Mouse (Mus musculus): Measurements from ENCODE around the gene Ssh2. TPM values are rescaled to one million over a fixed set of nuclear protein-coding genes. Genes with fewer than 3 reads are reported as not detected.
A peak's percentile ranks its signal among the peaks of the same experiment; 100 is the strongest.

The Ssh2 gene
- polyA plus RNA-seq, 1 experiment from 2014 or later: 14.3 TPM

- ATAC-seq (ENCODE audit: insufficient read depth, low FRiP score, low TSS enrichment) (peak; percentile 87), DNase-seq (ENCODE audit: low spot score) (peak; percentile 92)
- Histone ChIP-seq H3K4me2 (ENCODE audit: low read depth) (peak overlapping the region; percentile 66), H3K9me3 (ENCODE audit: control insufficient read depth, low read length) (no peaks in the 10 kb centered on the region), H3K4me3 (ENCODE audit: low read depth, low read length) (peak overlapping the region; percentile 53), H3K9ac (ENCODE audit: low read length) (peak overlapping the region; percentile 33), H3K27me3 (ENCODE audit: control insufficient read depth, insufficient read depth, low read length) (0 out of 2 replicates have a peak, but pooled peaks cover 9% of the 10 kb centered on the region), H3K36me3 (ENCODE audit: control insufficient read depth, insufficient read depth, low read length) (no peaks in the 10 kb centered on the region), H3K4me1 (ENCODE audit: control insufficient read depth, insufficient read depth, low read length) (no peaks in the 10 kb centered on the region), H3K27ac (ENCODE audit: low read depth, low read length) (no peak overlapping the region)
- WGBS: under 1% methylated on average over 52 of the region's 54 CpGs
Measured at GRCm38 (mm10) chr11:77348142-77348741, 132.2 kb downstream of the Ssh2 start.

GRCm38 (mm10) chr11:77348985-77349384 lies 132.9 kb downstream of the Ssh2 start:
- no peak for ATAC-seq (ENCODE audit: insufficient read depth, low FRiP score, low TSS enrichment)
- 27% methylated on average over 6 of the region's 6 CpGs for WGBS

DNA sequence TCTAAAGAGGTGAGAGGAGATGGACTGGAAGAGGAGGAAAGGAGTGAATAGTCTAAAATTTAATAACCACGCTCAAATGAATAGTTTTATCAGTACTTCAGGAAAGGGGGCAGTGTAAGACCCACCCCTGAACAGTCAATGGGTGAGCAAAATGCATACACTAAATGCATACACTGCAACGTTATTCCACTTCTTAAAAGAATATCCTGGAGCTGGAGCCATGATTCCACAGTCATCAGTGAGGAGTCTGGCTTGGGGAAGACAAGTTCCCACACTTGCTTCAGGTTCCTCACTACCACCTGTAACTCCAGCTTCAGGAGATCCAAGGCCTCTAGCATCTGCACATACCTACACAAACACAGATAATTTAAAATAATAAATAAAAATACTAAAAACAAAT lies 133.6 kb downstream of the Ssh2 start:
- WGBS: 94% methylated on average over 2 of the region's 2 CpGs
- Histone ChIP-seq H3K4me3 (ENCODE audit: low read depth, low read length) (no peak overlapping the region), H3K27ac (ENCODE audit: low read depth, low read length) (no peak overlapping the region), H3K4me1 (ENCODE audit: control insufficient read depth, insufficient read depth, low read length) (no peaks in the 10 kb centered on the region), H3K9ac (ENCODE audit: low read length) (no peak overlapping the region), H3K36me3 (ENCODE audit: control insufficient read depth, insufficient read depth, low read length) (no peaks in the 10 kb centered on the region), H3K27me3 (ENCODE audit: control insufficient read depth, insufficient read depth, low read length) (0 out of 2 replicates have a peak, but pooled peaks cover 9% of the 10 kb centered on the region), H3K4me2 (ENCODE audit: low read depth) (no peak overlapping the region), H3K9me3 (ENCODE audit: control insufficient read depth, low read length) (no peaks in the 10 kb centered on the region)
- DNase-seq (ENCODE audit: low spot score): no peak
- no peak for ATAC-seq (ENCODE audit: insufficient read depth, low FRiP score, low TSS enrichment)

More at GRCm38 (mm10) chr11:77348985-77349384, 132.9 kb downstream of the Ssh2 start:
- H3K4me3 ChIP-seq (ENCODE audit: low read depth, low read length): peak overlapping the region; percentile 53
- H3K36me3 ChIP-seq (ENCODE audit: control insufficient read depth, insufficient read depth, low read length): no peaks in the 10 kb centered on the region
- H3K4me1 ChIP-seq (ENCODE audit: control insufficient read depth, insufficient read depth, low read length): no peaks in the 10 kb centered on the region
- DNase-seq (ENCODE audit: low spot score): no peak
- no peak overlapping the region for H3K27ac ChIP-seq (ENCODE audit: low read depth, low read length)
- no peak overlapping the region for H3K9ac ChIP-seq (ENCODE audit: low read length)
- H3K9me3 ChIP-seq (ENCODE audit: control insufficient read depth, low read length): no peaks in the 10 kb centered on the region
- H3K4me2 ChIP-seq (ENCODE audit: low read depth): peak overlapping the region; percentile 66
- 0 out of 2 replicates have a peak, but pooled peaks cover 9% of the 10 kb centered on the region for H3K27me3 ChIP-seq (ENCODE audit: control insufficient read depth, insufficient read depth, low read length)

DNA sequence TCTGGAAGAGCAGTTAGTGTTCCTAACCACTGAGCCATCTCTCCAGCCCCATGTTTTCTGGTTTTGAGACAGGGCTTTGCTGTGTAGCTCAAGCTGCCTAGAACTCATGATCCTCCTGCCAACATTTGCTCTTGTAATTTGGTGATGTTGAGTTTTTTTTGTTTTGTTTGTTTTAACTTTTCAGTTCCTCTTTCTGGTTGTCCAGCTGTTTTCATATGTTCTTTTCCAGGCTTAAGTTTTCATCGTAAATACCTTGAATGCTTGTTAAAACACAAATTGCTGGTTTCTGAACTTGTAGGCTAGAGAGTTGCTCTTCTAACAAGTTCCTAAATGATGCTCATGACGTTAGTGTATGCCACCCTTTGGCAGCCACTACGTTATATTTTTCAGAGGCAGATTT lies 139.0 kb downstream of the Ssh2 start:
- H3K4me3 ChIP-seq (ENCODE audit: low read depth, low read length): no peak overlapping the region
- DNase-seq (ENCODE audit: low spot score): no peak
- H3K36me3 ChIP-seq (ENCODE audit: control insufficient read depth, insufficient read depth, low read length): no peaks in the 10 kb centered on the region
- H3K27me3 ChIP-seq (ENCODE audit: control insufficient read depth, insufficient read depth, low read length): no peaks in the 10 kb centered on the region
- H3K4me1 ChIP-seq (ENCODE audit: control insufficient read depth, insufficient read depth, low read length): no peaks in the 10 kb centered on the region
- no peak overlapping the region for H3K4me2 ChIP-seq (ENCODE audit: low read depth)
- no peak overlapping the region for H3K9ac ChIP-seq (ENCODE audit: low read length)
- H3K9me3 ChIP-seq (ENCODE audit: control insufficient read depth, low read length): no peaks in the 10 kb centered on the region
- no peak overlapping the region for H3K27ac ChIP-seq (ENCODE audit: low read depth, low read length)
- WGBS: 79% methylated on average over 3 of the region's 3 CpGs
- ATAC-seq (ENCODE audit: insufficient read depth, low FRiP score, low TSS enrichment): no peak

DNA sequence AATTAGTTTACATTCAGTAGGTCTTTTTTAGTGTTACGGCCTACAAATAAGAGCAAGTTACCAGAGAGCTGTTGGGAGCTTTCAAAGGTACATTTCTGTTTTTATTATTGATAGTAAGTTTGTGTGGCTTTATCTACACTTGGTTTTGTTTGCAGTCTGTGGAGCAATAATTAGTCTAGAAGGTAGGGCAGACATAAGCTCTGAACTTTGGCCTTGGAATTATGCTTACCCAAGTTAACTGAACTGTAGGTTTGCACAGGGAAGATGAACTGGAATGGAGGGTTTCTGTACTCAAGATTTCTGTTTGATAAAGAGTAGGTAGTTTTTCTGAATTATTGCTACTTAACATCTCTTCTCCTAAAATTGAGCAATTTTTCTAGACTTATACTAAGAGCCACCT lies 141.8 kb downstream of the Ssh2 start:
- WGBS: 98% methylated on average over 1 of the region's 1 CpGs

DNA sequence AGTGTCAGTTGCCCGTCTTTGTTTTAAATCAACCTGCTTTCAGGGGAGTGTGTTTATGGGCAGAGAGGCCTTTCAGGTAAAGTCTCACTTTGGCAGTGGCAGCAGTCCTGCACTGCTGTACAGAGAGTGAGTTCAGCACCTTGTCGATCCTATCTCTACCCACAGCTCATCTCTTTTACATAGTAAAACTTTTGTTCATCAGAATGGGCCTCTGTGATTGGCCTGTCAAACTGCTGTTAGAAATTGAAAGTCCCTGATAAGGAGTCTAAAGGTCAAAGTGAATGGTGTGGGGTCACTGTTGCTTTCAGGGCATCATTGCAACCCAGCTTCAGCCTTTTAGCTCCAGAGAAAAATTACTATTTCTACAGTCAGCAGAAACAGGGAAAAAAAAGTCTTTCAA lies 147.4 kb downstream of the Ssh2 start:
- Histone ChIP-seq H3K27me3 (ENCODE audit: control insufficient read depth, insufficient read depth, low read length) (no peaks in the 10 kb centered on the region), H3K4me2 (ENCODE audit: low read depth) (no peak overlapping the region), H3K27ac (ENCODE audit: low read depth, low read length) (no peak overlapping the region), H3K9ac (ENCODE audit: low read length) (no peak overlapping the region), H3K9me3 (ENCODE audit: control insufficient read depth, low read length) (no peaks in the 10 kb centered on the region), H3K4me3 (ENCODE audit: low read depth, low read length) (no peak overlapping the region), H3K36me3 (ENCODE audit: control insufficient read depth, insufficient read depth, low read length) (no peaks in the 10 kb centered on the region), H3K4me1 (ENCODE audit: control insufficient read depth, insufficient read depth, low read length) (no peaks in the 10 kb centered on the region)
- WGBS: 82% methylated on average over 2 of the region's 2 CpGs
- DNase-seq (ENCODE audit: low spot score): no peak
- ATAC-seq (ENCODE audit: insufficient read depth, low FRiP score, low TSS enrichment): no peak

More for the DNA sequence above, 141.8 kb downstream of the Ssh2 start:
- Histone ChIP-seq H3K9ac (ENCODE audit: low read length) (no peak overlapping the region), H3K27me3 (ENCODE audit: control insufficient read depth, insufficient read depth, low read length) (no peaks in the 10 kb centered on the region), H3K36me3 (ENCODE audit: control insufficient read depth, insufficient read depth, low read length) (no peaks in the 10 kb centered on the region), H3K4me3 (ENCODE audit: low read depth, low read length) (no peak overlapping the region), H3K27ac (ENCODE audit: low read depth, low read length) (no peak overlapping the region), H3K4me2 (ENCODE audit: low read depth) (no peak overlapping the region), H3K4me1 (ENCODE audit: control insufficient read depth, insufficient read depth, low read length) (no peaks in the 10 kb centered on the region), H3K9me3 (ENCODE audit: control insufficient read depth, low read length) (no peaks in the 10 kb centered on the region)
- no peak for ATAC-seq (ENCODE audit: insufficient read depth, low FRiP score, low TSS enrichment)
- no peak for DNase-seq (ENCODE audit: low spot score)

- no peak overlapping the region for H3K9ac ChIP-seq (ENCODE audit: low read length)
- H3K36me3 ChIP-seq (ENCODE audit: control insufficient read depth, insufficient read depth, low read length): no peaks in the 10 kb centered on the region
- H3K27me3 ChIP-seq (ENCODE audit: control insufficient read depth, insufficient read depth, low read length): no peaks in the 10 kb centered on the region
- H3K27ac ChIP-seq (ENCODE audit: low read depth, low read length): no peak overlapping the region
- H3K4me3 ChIP-seq (ENCODE audit: low read depth, low read length): no peak overlapping the region
- 62% methylated on average over 1 of the region's 1 CpGs for WGBS
- no peaks in the 10 kb centered on the region for H3K9me3 ChIP-seq (ENCODE audit: control insufficient read depth, low read length)
- H3K4me2 ChIP-seq (ENCODE audit: low read depth): no peak overlapping the region
- no peak for ATAC-seq (ENCODE audit: insufficient read depth, low FRiP score, low TSS enrichment)
- H3K4me1 ChIP-seq (ENCODE audit: control insufficient read depth, insufficient read depth, low read length): no peaks in the 10 kb centered on the region
- DNase-seq (ENCODE audit: low spot score): no peak
Measured at GRCm38 (mm10) chr11:77364376-77364775, 148.3 kb downstream of the Ssh2 start.

DNA sequence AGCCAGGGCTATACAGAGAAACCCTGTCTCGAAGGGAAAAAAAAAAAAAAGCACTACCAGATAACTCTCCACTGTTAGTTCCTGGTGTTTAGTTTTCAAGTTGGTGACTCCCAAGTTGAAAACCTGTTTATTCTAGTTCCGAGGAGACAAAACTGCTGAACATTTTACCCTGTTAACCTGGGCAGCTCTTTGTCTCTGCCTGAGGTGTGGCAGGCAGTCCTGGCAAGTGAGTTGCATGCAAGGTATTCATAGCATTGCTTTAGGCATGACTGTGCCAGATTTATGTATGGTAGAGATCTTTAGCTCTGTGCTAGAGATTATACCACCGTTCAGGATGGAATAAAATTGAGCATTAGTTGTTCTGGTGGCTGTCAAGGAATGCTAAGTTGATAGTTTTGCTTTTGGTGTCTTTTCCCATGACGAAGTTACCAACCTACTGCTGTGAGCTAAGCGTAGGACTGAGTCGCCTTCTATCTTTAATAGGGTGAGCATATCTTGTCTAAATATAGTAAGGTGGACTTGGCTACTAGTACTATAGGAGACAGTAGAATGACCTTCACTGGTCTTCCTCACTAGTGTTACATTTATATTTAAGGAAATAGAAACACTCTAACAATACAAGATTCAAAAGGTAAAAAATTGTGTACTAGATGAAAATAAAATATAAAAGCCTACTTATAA lies 149.8 kb downstream of the Ssh2 start:
- 94% methylated on average over 6 of the region's 6 CpGs for WGBS
- H3K27me3 ChIP-seq (ENCODE audit: control insufficient read depth, insufficient read depth, low read length): no peaks in the 10 kb centered on the region
- no peak overlapping the region for H3K27ac ChIP-seq (ENCODE audit: low read depth, low read length)
- no peak overlapping the region for H3K9ac ChIP-seq (ENCODE audit: low read length)
- ATAC-seq (ENCODE audit: insufficient read depth, low FRiP score, low TSS enrichment) (no peak), DNase-seq (ENCODE audit: low spot score) (no peak)
- H3K4me1 ChIP-seq (ENCODE audit: control insufficient read depth, insufficient read depth, low read length): no peaks in the 10 kb centered on the region
- H3K36me3 ChIP-seq (ENCODE audit: control insufficient read depth, insufficient read depth, low read length): no peaks in the 10 kb centered on the region
- no peaks in the 10 kb centered on the region for H3K9me3 ChIP-seq (ENCODE audit: control insufficient read depth, low read length)
- H3K4me3 ChIP-seq (ENCODE audit: low read depth, low read length): no peak overlapping the region
- no peak overlapping the region for H3K4me2 ChIP-seq (ENCODE audit: low read depth)

Data from neural tube, embryonic 11.5 days (tissue).